Mouse (Mus musculus) lung, embryonic 14.5 days (tissue): ENCODE results near the gene Izumo1. TPM values are rescaled to one million over a fixed set of nuclear protein-coding genes. Genes with fewer than 3 reads are reported as not detected.

Experiments used
- ATAC-seq: fragments of 200-750 bp; cut with Nextera tagmentation; 2 replicates; pipeline ENCODE4 v1.8.0; 2017; ENCODE audit warnings: mild to moderate bottlenecking, moderate TSS enrichment, moderate library complexity; ENCODE audit not compliant: insufficient read depth
- DNase-seq: peaks from one replicate; pipeline ENCODE4 v3.0.0-alpha.2; 2015
- H3K27ac ChIP-seq: fragments of 300-500 bp; sonication (generic); 2 replicates; pipeline ENCODE4 v1.5.1; 2014; ENCODE audit warnings: low read depth, mild to moderate bottlenecking, moderate library complexity
- H3K27me3 ChIP-seq: fragments of 300-500 bp; sonication (generic); 2 replicates; pipeline ENCODE4 v1.6.1; 2014; ENCODE audit warnings: low read length, control low read depth; ENCODE audit not compliant: insufficient read depth
- H3K36me3 ChIP-seq: fragments of 300-500 bp; sonication (generic); 2 replicates; pipeline ENCODE4 v1.6.1; 2014; ENCODE audit warnings: control low read depth; ENCODE audit not compliant: insufficient read depth
- H3K4me1 ChIP-seq: fragments of 300-500 bp; sonication (generic); 2 replicates; pipeline ENCODE4 v1.6.1; 2014; ENCODE audit warnings: antibody characterized with exemption, control low read depth; ENCODE audit not compliant: insufficient read depth
- H3K4me2 ChIP-seq: fragments of 300-500 bp; sonication (generic); 2 replicates; pipeline ENCODE4 v1.6.1; 2014; ENCODE audit warnings: mild to moderate bottlenecking
- H3K4me3 ChIP-seq: fragments of 300-500 bp; sonication (generic); 2 replicates; pipeline ENCODE4 v1.5.1; 2014; ENCODE audit warnings: low read depth, low read length
- H3K9ac ChIP-seq: fragments of 300-500 bp; sonication (generic); 2 replicates; pipeline ENCODE4 v1.6.1; 2014
- H3K9me3 ChIP-seq: fragments of 300-500 bp; sonication (generic); 2 replicates; pipeline ENCODE4 v1.6.1; 2016; ENCODE audit warnings: low read depth, low read length, control low read depth
- CTCF ChIP-seq: IDR thresholded peaks from 2 replicates; pipeline ENCODE4 v1.5.1; 2016; ENCODE audit warnings: antibody characterized with exemption, low read depth
- WGBS: fragments of 180-500 bp; shearing (Covaris S2); extraction: QIAGEN DNeasy Blood & Tissue Kit; methylation state at CpG from one replicate; pipeline ENCODE4 v1.1.7; 2014; 5-methylcytosine and 5-hydroxymethylcytosine counted together
- polyA plus RNA-seq: library from polyadenylated mRNA; unstranded; fragments of >200 nt; fragmentation: Nextera tagmentation; extraction: Ambion mirVana; gene quantifications from 2 replicates; pipeline ENCODE4 v1.2.1, GENCODE M21; 2014

Izumo1 gene
- polyA plus RNA-seq, 1 experiment from 2014 or later = 0.28 TPM

DNA sequence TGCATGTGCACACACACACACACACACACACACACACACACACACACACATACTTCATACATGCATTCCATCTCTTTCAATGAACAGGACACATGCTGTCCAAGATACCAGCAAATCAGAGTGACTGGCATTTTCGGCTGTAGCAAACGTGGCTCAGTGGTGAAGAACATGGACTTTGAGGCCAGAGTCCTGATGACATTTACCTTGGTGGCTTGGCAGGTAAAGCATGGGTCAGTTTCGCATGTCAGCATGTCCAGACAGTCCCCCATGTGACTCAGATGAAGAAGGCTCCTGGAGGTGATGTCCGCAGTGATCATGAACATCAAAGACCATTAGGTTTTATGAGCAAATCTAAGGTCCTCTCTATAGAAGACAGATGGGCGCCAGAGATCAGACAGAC is 24.6 kb upstream of the Izumo1 start:
- no peak overlapping the region for H3K9ac ChIP-seq
- ATAC-seq (no peak), DNase-seq (no peak)
- no peak overlapping the region for H3K4me3 ChIP-seq
- no peak for TF ChIP-seq CTCF
- no peaks in the 10 kb centered on the region for H3K36me3 ChIP-seq
- 83% methylated on average over 5 of the region's 5 CpGs for WGBS
- no peak overlapping the region for H3K4me2 ChIP-seq
- H3K27ac ChIP-seq = no peak overlapping the region
- H3K9me3 ChIP-seq = no peaks in the 10 kb centered on the region
- H3K27me3 ChIP-seq = no peaks in the 10 kb centered on the region
- no peaks in the 10 kb centered on the region for H3K4me1 ChIP-seq

DNA sequence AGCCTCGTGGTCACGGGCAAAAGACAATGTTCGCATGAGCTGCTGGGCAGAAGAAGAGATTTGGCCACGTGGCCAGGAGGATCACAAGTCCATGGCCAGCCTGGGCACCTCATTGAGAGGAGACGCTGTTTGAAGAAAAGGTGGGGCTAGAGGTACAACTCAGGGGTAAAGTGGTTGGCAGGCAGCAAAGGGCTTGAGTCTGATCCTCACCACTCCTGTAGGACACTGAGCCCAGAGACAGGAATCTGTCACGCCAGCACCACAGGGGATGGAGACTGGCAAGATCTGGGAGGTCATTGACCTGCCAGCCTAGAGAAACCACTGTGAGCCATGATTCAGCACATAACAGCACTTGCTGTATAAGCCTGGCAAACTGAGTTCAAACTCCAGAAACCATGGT is 24.1 kb upstream of the Izumo1 start:
- Histone ChIP-seq H3K27ac (no peak overlapping the region), H3K9me3 (no peaks in the 10 kb centered on the region), H3K4me2 (no peak overlapping the region), H3K9ac (no peak overlapping the region), H3K4me1 (no peaks in the 10 kb centered on the region), H3K4me3 (no peak overlapping the region), H3K36me3 (no peaks in the 10 kb centered on the region), H3K27me3 (no peaks in the 10 kb centered on the region)
- ATAC-seq (no peak), DNase-seq (no peak)
- TF ChIP-seq CTCF = no peak
- WGBS = 87% methylated on average over 6 of the region's 6 CpGs

DNA sequence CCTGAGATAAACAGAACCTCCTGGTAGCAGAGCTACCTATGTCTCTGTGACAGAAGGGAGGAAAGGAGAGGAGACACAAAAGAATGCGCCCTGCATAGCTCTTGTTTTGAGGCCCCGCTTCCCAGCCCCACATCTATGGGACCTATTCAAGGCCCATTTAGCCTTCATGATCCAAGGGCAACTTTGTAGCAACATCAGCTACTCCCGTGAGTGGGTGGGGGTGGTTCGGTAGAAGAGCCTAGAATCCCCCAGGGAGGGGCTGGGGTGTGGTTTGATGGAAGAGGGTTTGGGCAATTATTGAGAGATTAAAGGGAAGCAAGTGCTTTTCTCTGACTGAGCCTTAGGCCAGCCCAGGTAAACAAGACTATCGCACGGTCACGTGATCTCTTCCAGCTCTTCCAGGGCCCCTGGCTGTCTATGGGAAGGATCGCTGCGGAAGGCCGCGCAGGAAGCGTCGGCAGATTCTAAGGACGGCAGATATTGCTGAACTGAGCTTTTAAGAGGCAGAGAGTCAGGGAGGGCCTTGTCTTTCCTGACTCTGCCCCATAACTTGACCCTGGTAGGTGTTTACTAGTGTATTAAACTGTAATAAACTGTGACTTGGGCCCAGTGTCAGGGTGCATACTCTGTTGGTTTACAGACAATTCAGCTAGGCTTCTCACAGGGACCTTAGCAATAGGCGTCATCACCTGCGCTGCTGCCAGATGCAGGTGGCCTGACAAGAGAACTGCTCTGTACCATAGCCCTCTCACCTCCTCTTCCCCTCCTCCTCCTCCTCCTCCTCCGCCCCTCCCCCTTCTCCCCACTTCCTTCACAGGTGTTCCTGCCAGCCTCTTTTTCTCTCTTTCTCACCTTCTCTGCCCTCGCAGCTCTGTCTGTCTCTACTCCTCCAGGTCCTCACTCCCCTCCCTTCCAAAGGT is 22.4 kb upstream of the Izumo1 start:
- Histone ChIP-seq H3K27ac (no peak overlapping the region), H3K4me3 (no peak overlapping the region), H3K9ac (no peak overlapping the region), H3K4me2 (no peak overlapping the region), H3K9me3 (no peaks in the 10 kb centered on the region), H3K36me3 (no peaks in the 10 kb centered on the region), H3K4me1 (no peaks in the 10 kb centered on the region), H3K27me3 (no peaks in the 10 kb centered on the region)
- no peak for TF ChIP-seq CTCF
- DNase-seq = peak; percentile 21
- 34% methylated on average over 18 of the region's 18 CpGs for WGBS
- no peak for ATAC-seq

DNA sequence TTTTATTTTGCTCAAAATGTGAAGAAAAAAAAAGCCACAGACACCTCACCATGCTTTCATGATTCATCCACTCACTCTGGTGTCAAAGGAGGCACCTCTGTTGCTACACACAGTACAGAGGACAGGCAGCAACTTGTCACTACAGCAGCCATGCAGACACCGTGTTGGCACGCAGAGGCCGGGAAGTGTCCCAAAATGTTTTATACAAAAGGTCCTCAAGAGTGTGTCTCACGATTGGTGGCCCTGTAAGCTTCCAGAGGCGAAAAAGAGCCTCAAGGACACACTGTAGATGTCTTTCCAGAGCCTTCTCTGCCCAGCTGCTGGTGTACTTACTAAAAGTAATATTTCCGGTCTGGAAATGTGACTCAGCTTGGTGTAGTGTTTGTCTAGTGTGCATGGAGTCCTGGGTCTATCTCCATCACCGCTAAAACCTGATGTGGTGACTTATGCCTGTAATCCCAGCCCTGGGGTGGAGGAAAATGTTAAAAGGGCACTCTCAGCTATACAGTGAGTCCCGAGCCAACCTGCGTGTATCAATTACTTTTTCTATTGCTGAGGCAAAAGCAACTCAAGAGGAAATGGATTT is 15.8 kb upstream of the Izumo1 start:
- Histone ChIP-seq H3K4me2 (no peak overlapping the region), H3K36me3 (no peaks in the 10 kb centered on the region), H3K4me1 (no peaks in the 10 kb centered on the region), H3K9ac (no peak overlapping the region), H3K4me3 (no peak overlapping the region), H3K9me3 (no peaks in the 10 kb centered on the region), H3K27ac (no peak overlapping the region), H3K27me3 (no peaks in the 10 kb centered on the region)
- no peak for TF ChIP-seq CTCF
- DNase-seq (no peak), ATAC-seq (no peak)
- 64% methylated on average over 9 of the region's 9 CpGs for WGBS

DNA sequence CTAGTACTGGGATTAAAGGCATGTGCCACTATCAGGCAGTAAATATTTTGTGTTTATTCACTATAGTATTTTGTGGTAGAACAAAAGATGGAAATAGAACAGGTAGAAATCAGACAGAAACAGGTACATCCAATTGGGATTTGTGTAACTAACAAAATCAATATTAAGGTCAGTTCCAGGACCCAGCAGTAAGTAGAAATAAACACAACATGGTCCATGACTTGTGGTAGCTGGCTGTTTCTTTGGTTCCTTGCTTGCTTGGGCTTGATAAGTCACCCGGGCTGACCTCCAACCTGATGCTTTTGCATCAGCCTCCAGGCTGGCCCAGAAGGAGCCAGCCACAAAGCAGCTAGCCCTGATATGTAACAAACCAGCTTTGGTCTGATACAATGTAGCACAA is 12.1 kb upstream of the Izumo1 start:
- DNase-seq (no peak), ATAC-seq (no peak)
- no peak overlapping the region for H3K27ac ChIP-seq
- H3K36me3 ChIP-seq = no peaks in the 10 kb centered on the region
- 54% methylated on average over 1 of the region's 1 CpGs for whole genome bisulfite sequencing
- H3K9ac ChIP-seq = no peak overlapping the region
- no peaks in the 10 kb centered on the region for H3K4me1 ChIP-seq
- no peak for TF ChIP-seq CTCF
- no peak overlapping the region for H3K4me2 ChIP-seq
- H3K27me3 ChIP-seq = no peaks in the 10 kb centered on the region
- no peak overlapping the region for H3K4me3 ChIP-seq
- H3K9me3 ChIP-seq = no peaks in the 10 kb centered on the region

DNA sequence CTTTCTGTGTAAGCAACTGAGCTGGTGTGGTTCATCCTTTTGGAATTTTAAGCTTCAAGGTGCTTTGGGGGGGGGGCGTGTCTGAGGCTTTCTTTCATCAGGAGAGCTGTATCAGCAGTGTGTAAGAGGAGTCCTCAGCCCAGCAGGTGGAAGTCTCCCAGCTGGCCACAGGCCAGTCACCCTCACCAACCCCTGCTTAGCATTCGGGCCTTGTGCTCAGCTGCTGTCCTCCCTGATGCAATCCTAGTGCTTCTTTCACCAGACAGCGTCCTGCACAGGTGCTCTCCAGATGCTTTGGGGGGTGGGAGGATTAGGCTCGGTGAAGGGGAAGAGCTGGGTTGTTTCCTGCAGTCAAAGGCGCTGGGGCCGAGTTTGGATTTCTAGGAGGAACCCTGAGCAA is 5.3 kb upstream of the Izumo1 start:
- Histone ChIP-seq H3K27me3 (peaks cover 25% of the 10 kb centered on the region), H3K4me3 (no peak overlapping the region), H3K9me3 (no peaks in the 10 kb centered on the region), H3K9ac (no peak overlapping the region), H3K4me2 (no peak overlapping the region), H3K36me3 (no peaks in the 10 kb centered on the region), H3K4me1 (no peaks in the 10 kb centered on the region), H3K27ac (no peak overlapping the region)
- no peak for DNase-seq
- ATAC-seq = peak; percentile 48; the same call in 1 of the 2 replicates
- no peak for TF ChIP-seq CTCF
- 18% methylated on average over 6 of the region's 6 CpGs for WGBS

DNA sequence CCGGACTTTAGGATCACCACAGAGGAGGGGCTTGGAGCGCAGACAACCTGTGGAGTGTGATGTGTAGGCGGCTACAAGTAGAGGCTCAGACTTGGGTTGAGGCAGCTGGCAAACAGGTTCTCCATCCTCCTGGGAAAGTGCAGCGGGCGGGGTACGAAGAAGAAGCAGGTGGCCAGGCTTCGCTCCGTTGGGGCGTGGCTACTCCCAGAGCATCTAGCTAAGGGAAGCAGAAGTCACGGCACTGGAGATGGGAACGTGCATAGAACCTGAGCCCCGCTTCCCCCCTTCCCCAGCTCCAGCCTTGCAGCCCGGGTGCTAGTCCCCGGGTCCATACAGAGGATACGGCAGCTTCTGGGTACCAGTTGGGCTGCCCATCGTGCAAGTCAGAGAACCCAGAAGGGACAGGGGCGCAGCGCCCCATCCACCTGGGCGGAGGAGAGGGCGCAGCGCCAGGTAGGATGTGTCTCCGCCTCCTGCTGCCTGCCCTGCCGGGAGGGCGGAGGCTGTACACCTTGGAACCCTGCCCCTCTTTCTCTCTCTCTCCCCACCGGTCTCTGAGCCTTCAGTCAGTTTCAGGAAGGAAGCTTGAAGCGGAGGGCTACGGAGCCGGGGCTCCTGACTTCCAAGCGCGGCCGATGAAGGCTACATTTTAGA is 4.4 kb upstream of the Izumo1 start, which contains the start of gene Fut1:
Gene Fut1, plus strand, starts transcription at position 248 of the 654 bp plus-strand sequence.
- H3K27me3 ChIP-seq = peaks cover 25% of the 10 kb centered on the region
- no peak within 1 kb of the TSS for H3K27ac ChIP-seq
- no peaks in the 10 kb centered on the region for H3K4me1 ChIP-seq
- DNase-seq = peak; percentile 62
- peak within 1 kb of the TSS; percentile 15; the same call in 1 of the 2 replicates for H3K4me3 ChIP-seq
- no peaks in the 10 kb centered on the region for H3K9me3 ChIP-seq
- peak within 1 kb of the TSS; percentile 5; the same call in 1 of the 2 replicates for H3K9ac ChIP-seq
- ATAC-seq = peak; percentile 70
- no peak for TF ChIP-seq CTCF
- H3K36me3 ChIP-seq = no peaks in the 10 kb centered on the region
- H3K4me2 ChIP-seq = peak within 1 kb of the TSS; percentile 52
- WGBS = 4% methylated on average over 31 of the region's 31 CpGs
